Comparison of ENCODE assay signal across 9 mouse cellular contexts in genomic region chr5:148960211-148960610, GRCm38 (mm10). TPM values are rescaled to one million over a fixed set of nuclear protein-coding genes. Genes with fewer than 3 reads are reported as not detected.
DNase-seq lines count a peak whose midpoint lies in the region; ATAC-seq lines count a peak whose summit lies in the region.
"Had no signal": no experiment of that assay in that cellular context is flagged by ENCODE, and none has a peak within 500 bp of the region (broad histone marks: within the 10 kb centered on the region; RNA-seq: fewer than 3 reads in every experiment).

No protein-coding gene starts in this region.

- H3K9me3 ChIP-seq in heart, embryonic 15.5 days (replicated peaks) = no peaks in the 10 kb centered on the region
- no peaks in the 10 kb centered on the region for H3K9me3 ChIP-seq in liver, embryonic 13.5 days (replicated peaks)
- H3K9me3 ChIP-seq in forebrain, embryonic 15.5 days = no peaks in the 10 kb centered on the region
- H3K9me3 ChIP-seq: midbrain, embryonic 12.5 days had no signal

- no peaks in the 10 kb centered on the region for H3K27me3 ChIP-seq in heart, embryonic 15.5 days
- H3K27me3 ChIP-seq in liver, embryonic 13.5 days = no peaks in the 10 kb centered on the region
- H3K27me3 ChIP-seq in forebrain, embryonic 15.5 days = no peaks in the 10 kb centered on the region

- no peak for DNase-seq in heart, postnatal 4 days
- peak; percentile 48 for DNase-seq in ES-CJ7 (ENCODE audit: low read depth, low spot score)
- DNase-seq in induced T-regulatory cell, adult 2 months (ENCODE audit: low read depth) = peak; percentile 31
- no peak for DNase-seq in liver, embryonic 13.5 days
- DNase-seq in ovary, adult 18-20 months (ENCODE audit: low spot score) = no peak

- H3K4me1 ChIP-seq in heart, embryonic 15.5 days (replicated peaks) = peaks cover 30% of the 10 kb centered on the region
- peaks cover 70% of the 10 kb centered on the region for H3K4me1 ChIP-seq in liver, embryonic 13.5 days (replicated peaks)
- H3K4me1 ChIP-seq in forebrain, embryonic 15.5 days = peaks cover 12% of the 10 kb centered on the region

- 0 out of 2 replicates have a peak overlapping the region, but pooled peaks have one; percentile 29 for H3K9ac ChIP-seq in heart, embryonic 15.5 days
- peak overlapping the region; percentile 69; the same call in 1 of the 2 replicates for H3K9ac ChIP-seq in liver, embryonic 13.5 days
- H3K9ac ChIP-seq in forebrain, embryonic 15.5 days (replicated peaks) = no peak overlapping the region

- peak overlapping the region; percentile 50 for H3K4me3 ChIP-seq in heart, embryonic 15.5 days
- peak overlapping the region; percentile 63; the same call in 1 of the 2 replicates for H3K4me3 ChIP-seq in liver, embryonic 13.5 days (replicated peaks)
- H3K4me3 ChIP-seq in forebrain, embryonic 15.5 days = no peak overlapping the region

- peak overlapping the region; percentile 80 for H3K4me2 ChIP-seq in heart, embryonic 15.5 days
- H3K4me2 ChIP-seq in liver, embryonic 13.5 days = peak overlapping the region; percentile 96
- H3K4me2 ChIP-seq in forebrain, embryonic 15.5 days (replicated peaks) = no peak overlapping the region

- no peaks in the 10 kb centered on the region for H3K36me3 ChIP-seq in heart, embryonic 15.5 days
- H3K36me3 ChIP-seq in liver, embryonic 13.5 days = no peaks in the 10 kb centered on the region
- no peaks in the 10 kb centered on the region for H3K36me3 ChIP-seq in forebrain, embryonic 15.5 days
- H3K36me3 ChIP-seq: midbrain, embryonic 12.5 days had no signal

- no peak for ATAC-seq in heart, embryonic 15.5 days (replicated peaks; ENCODE audit: insufficient number of reproducible peaks, insufficient read depth, low FRiP score, low read depth)
- ATAC-seq in liver, embryonic 13.5 days (ENCODE audit: low read depth) = no peak
- no peak for ATAC-seq in granulocyte monocyte progenitor cell, adult 5-6 weeks (replicated peaks; ENCODE audit: poor library complexity, severe bottlenecking)
- ATAC-seq in forebrain, embryonic 15.5 days (replicated peaks) = no peak

- WGBS in heart, embryonic 15.5 days = 67% methylated on average over 10 of the region's 10 CpGs
- WGBS in liver, embryonic 13.5 days (ENCODE audit: insufficient replicate concordance) = 58% methylated on average over 10 of the region's 10 CpGs
- WGBS in forebrain, embryonic 15.5 days = 74% methylated on average over 10 of the region's 10 CpGs

- H3K27ac ChIP-seq in heart, embryonic 15.5 days = peak overlapping the region; percentile 47; the same call in 1 of the 2 replicates
- H3K27ac ChIP-seq in liver, embryonic 13.5 days = peak overlapping the region; percentile 78
- no peak overlapping the region for H3K27ac ChIP-seq in forebrain, embryonic 15.5 days (replicated peaks)
- H3K27ac ChIP-seq: midbrain, embryonic 12.5 days had no signal

RNA-seq across cellular contexts. Expression of gene Katnal1, which starts 31.1 kb away (rescaled TPM):
- polyA plus RNA-seq in heart, embryonic 15.5 days (2015; fragmentation: Nextera tagmentation; extraction: Ambion mirVana) = 10.2 and 12.0 TPM in 2 replicates
- total RNA-seq in heart, postnatal 4 days (2021) = 10 to 100 TPM in 1 of 2 experiments, 1 to 10 TPM in 1; 9.6 to 11.0 TPM
- polyA plus RNA-seq in liver, embryonic 13.5 days (2015; fragmentation: Nextera tagmentation; extraction: Ambion mirVana) = 8.4 and 12.7 TPM in 2 replicates
- total RNA-seq in granulocyte monocyte progenitor cell, adult 5-6 weeks (2014; fragmentation: Nextera tagmentation) = 4.4 and 4.6 TPM in 2 replicates
- 4.4 and 9.3 TPM in 2 replicates for total RNA-seq in granulocyte monocyte progenitor cell, adult 5-6 weeks (2017)
- polyA plus RNA-seq in forebrain, embryonic 15.5 days (2015; fragmentation: Nextera tagmentation; extraction: Ambion mirVana) = 35.0 and 36.3 TPM in 2 replicates

RNA-seq across cellular contexts. Expression of gene Gm42791, which starts 34.7 kb away (rescaled TPM):
- polyA plus RNA-seq in heart, embryonic 15.5 days (2015; fragmentation: Nextera tagmentation; extraction: Ambion mirVana) = 2.1 and 2.6 TPM in 2 replicates
- total RNA-seq in heart, postnatal 4 days (2021) = 1 to 10 TPM; 2.6 to 2.9 TPM
- polyA plus RNA-seq in liver, embryonic 13.5 days (2015; fragmentation: Nextera tagmentation; extraction: Ambion mirVana) = 0.32 and 0.86 TPM in 2 replicates
- 4.6 TPM in 1 of 2 replicates, not detected in the other for total RNA-seq in granulocyte monocyte progenitor cell, adult 5-6 weeks (2014; fragmentation: Nextera tagmentation)
- 3.8 TPM in 1 of 2 replicates, not detected in the other for total RNA-seq in granulocyte monocyte progenitor cell, adult 5-6 weeks (2017)
- polyA plus RNA-seq in forebrain, embryonic 15.5 days (2015; fragmentation: Nextera tagmentation; extraction: Ambion mirVana) = 5.6 and 7.4 TPM in 2 replicates

Comparison
In these comparisons a context has a peak if more than half of its experiments do, and no peak if none do; other contexts are left out.
1. DNase-seq: peak in ES-CJ7 (single experiment) and induced T-regulatory cell, adult 2 months (single experiment); none in heart, postnatal 4 days (single experiment), liver, embryonic 13.5 days (single experiment) and ovary, adult 18-20 months (single experiment).